Mouse (Mus musculus) forelimb bud, embryonic 11.5 days (tissue): ENCODE measurements around the gene Tph1.

Source experiments
- DNase-seq: peaks from one replicate; pipeline ENCODE4 v3.0.0-alpha.2; 2012; ENCODE audit warnings: low read depth, low spot score

Gene Tph1

GRCm38 (mm10) chr7:46601097-46601496 is 71.2 kb downstream of the Tph1 start:
- DNase-seq, result no peak

GRCm38 (mm10) chr7:46597006-46597405 is 75.3 kb downstream of the Tph1 start:
- DNase-seq, result no peak
